Mouse (Mus musculus): ENCODE measurements around the gene Sec31b.

- TF ChIP-seq CTCF (IDR thresholded peaks at IDR 0.05; ENCODE audit: low read depth, low read length) (no peak), POLR2A (IDR thresholded peaks at IDR 0.05; ENCODE audit: extremely low read depth, insufficient read depth, low read length) (no peak)
Measured at GRCm38 (mm10) chr19:44582103-44582502, 36.4 kb upstream of the Sec31b start.

Measured in liver, adult 2 months (tissue).